ENCODE assay signal across 23 mouse cellular contexts in genomic region chr19:60674953-60675472, GRCm38 (mm10).
DNase-seq lines count a peak whose midpoint lies in the region; ATAC-seq and TF ChIP-seq lines count a peak whose summit lies in the region.
"Had no signal": no experiment of that assay in that cellular context is flagged by ENCODE, and none has a peak within 500 bp of the region (broad histone marks: within the 10 kb centered on the region; RNA-seq: fewer than 3 reads in every experiment).

No protein-coding gene starts in this region.

- H3K9ac ChIP-seq in heart, embryonic 11.5 days (ENCODE audit: low read depth, low read length), result no peak overlapping the region
- no peak overlapping the region for H3K9ac ChIP-seq in midbrain, postnatal 0 days (replicated peaks; ENCODE audit: low read length, poor library complexity, severe bottlenecking)
- H3K9ac ChIP-seq in midbrain, embryonic 15.5 days, result no peak overlapping the region
- H3K9ac ChIP-seq: heart, embryonic 15.5 days; hindbrain, embryonic 15.5 days; liver, postnatal 0 days had no signal

- H3K4me1 ChIP-seq in heart, embryonic 11.5 days (ENCODE audit: control insufficient read depth, insufficient read depth, low read length), result no peaks in the 10 kb centered on the region
- no peaks in the 10 kb centered on the region for H3K4me1 ChIP-seq in midbrain, postnatal 0 days (ENCODE audit: insufficient read depth, low read length)
- no peaks in the 10 kb centered on the region for H3K4me1 ChIP-seq in midbrain, embryonic 15.5 days
- H3K4me1 ChIP-seq: forebrain, embryonic 10.5 days; heart, embryonic 15.5 days; hindbrain, embryonic 15.5 days had no signal

- H3K36me3 ChIP-seq in heart, embryonic 11.5 days (ENCODE audit: control insufficient read depth, insufficient read depth, low read length), result no peaks in the 10 kb centered on the region
- no peaks in the 10 kb centered on the region for H3K36me3 ChIP-seq in midbrain, postnatal 0 days (ENCODE audit: insufficient read depth, low read length)
- no peaks in the 10 kb centered on the region for H3K36me3 ChIP-seq in midbrain, embryonic 15.5 days (replicated peaks)
- H3K36me3 ChIP-seq: forebrain, embryonic 10.5 days; heart, embryonic 15.5 days; hindbrain, embryonic 15.5 days had no signal

- 39% methylated on average over 5 of the region's 5 CpGs for WGBS in heart, embryonic 11.5 days (ENCODE audit: insufficient replicate concordance)
- 31% methylated on average over 5 of the region's 5 CpGs for WGBS in midbrain, postnatal 0 days
- WGBS in midbrain, embryonic 15.5 days, result 31% methylated on average over 5 of the region's 5 CpGs

- H3K4me3 ChIP-seq in heart, embryonic 11.5 days (ENCODE audit: low read depth, low read length), result no peak overlapping the region
- H3K4me3 ChIP-seq in midbrain, postnatal 0 days (ENCODE audit: low read depth, low read length), result no peak overlapping the region
- no peak overlapping the region for H3K4me3 ChIP-seq in midbrain, embryonic 15.5 days
- H3K4me3 ChIP-seq: forebrain, embryonic 10.5 days; heart, embryonic 15.5 days; hindbrain, embryonic 15.5 days; layer of hippocampus, adult 2 months had no signal

- DNase-seq in adrenal gland, adult (ENCODE audit: inconsistent age in 2 of 2, low spot score in 1 of 2), result peak; percentile 5 to 23
- no peak for DNase-seq in adrenal gland, postnatal 14 days
- DNase-seq in heart, adult 8-10 months (ENCODE audit: low spot score), result no peak
- DNase-seq in midbrain, postnatal 0 days (ENCODE audit: low spot score), result peak; percentile 20
- peak; percentile 68 for DNase-seq in brain, adult 2 months (ENCODE audit: low read depth, low spot score)
- DNase-seq in embryo, embryonic 10.5 days (ENCODE audit: low spot score), result no peak
- DNase-seq: adrenal gland, postnatal 36 days; gastrocnemius, postnatal 36 days; kidney, adult 9 months; kidney, postnatal 25 days; liver, postnatal 0 days; thymus, postnatal 14 days had no signal

- H3K4me2 ChIP-seq in heart, embryonic 11.5 days, result peak overlapping the region; percentile 14; the same call in 1 of the 2 replicates
- no peak overlapping the region for H3K4me2 ChIP-seq in midbrain, postnatal 0 days (ENCODE audit: low read depth, low read length, poor library complexity, severe bottlenecking)
- no peak overlapping the region for H3K4me2 ChIP-seq in midbrain, embryonic 15.5 days
- H3K4me2 ChIP-seq: heart, embryonic 15.5 days; hindbrain, embryonic 15.5 days; liver, embryonic 11.5 days had no signal

- no peaks in the 10 kb centered on the region for H3K27me3 ChIP-seq in heart, embryonic 11.5 days (ENCODE audit: control insufficient read depth, insufficient read depth, low read length)
- H3K27me3 ChIP-seq in midbrain, postnatal 0 days (ENCODE audit: insufficient read depth, low read length), result no peaks in the 10 kb centered on the region
- H3K27me3 ChIP-seq in midbrain, embryonic 15.5 days (replicated peaks), result no peaks in the 10 kb centered on the region
- H3K27me3 ChIP-seq: heart, embryonic 15.5 days; hindbrain, embryonic 15.5 days had no signal

- H3K9me3 ChIP-seq in heart, embryonic 11.5 days (replicated peaks; ENCODE audit: control insufficient read depth, low read length), result no peaks in the 10 kb centered on the region
- no peaks in the 10 kb centered on the region for H3K9me3 ChIP-seq in midbrain, postnatal 0 days (ENCODE audit: low read length)
- H3K9me3 ChIP-seq in midbrain, embryonic 15.5 days, result no peaks in the 10 kb centered on the region
- H3K9me3 ChIP-seq: forebrain, embryonic 10.5 days; heart, embryonic 15.5 days; hindbrain, embryonic 15.5 days had no signal

- TF ChIP-seq CTCF in midbrain, postnatal 0 days (IDR thresholded peaks at IDR 0.05), result no peak

- no peak for ATAC-seq in heart, embryonic 11.5 days (replicated peaks; ENCODE audit: insufficient number of reproducible peaks, low FRiP score, low TSS enrichment)
- no peak for ATAC-seq in midbrain, postnatal 0 days (ENCODE audit: low FRiP score)
- no peak for ATAC-seq in midbrain, embryonic 15.5 days (replicated peaks)
- ATAC-seq: forebrain, embryonic 16.5 days; intestine, embryonic 16.5 days; liver, postnatal 0 days; lung, postnatal 0 days had no signal

- no peak overlapping the region for H3K27ac ChIP-seq in heart, embryonic 11.5 days (ENCODE audit: low read depth, low read length)
- no peak overlapping the region for H3K27ac ChIP-seq in midbrain, postnatal 0 days (ENCODE audit: low read depth, low read length)
- H3K27ac ChIP-seq in midbrain, embryonic 15.5 days, result no peak overlapping the region
- H3K27ac ChIP-seq: forebrain, embryonic 10.5 days; heart, embryonic 15.5 days; hindbrain, embryonic 15.5 days; layer of hippocampus, adult 2 months; macrophage had no signal

Comparison
In these comparisons a context has a peak if more than half of its experiments do, and no peak if none do; other contexts are left out.
1. DNase-seq: peak in adrenal gland, adult (2 of 2), midbrain, postnatal 0 days (single experiment) and brain, adult 2 months (single experiment); none in adrenal gland, postnatal 14 days (single experiment), heart, adult 8-10 months (single experiment) and embryo, embryonic 10.5 days (single experiment).